Mouse (Mus musculus) neural tube, embryonic 15.5 days (tissue): ENCODE measurements at regions not wholly inside any gene's neighbourhood (a gene's known extent, or its start where the extent isn't known, plus 50 kb on each side); places are given as distances from the start of the nearest gene placed in this dataset.

Experiments
- ATAC-seq: fragments of 200-750 bp; cut with Nextera tagmentation; 2 replicates; pipeline ENCODE4 v1.8.0; 2017; ENCODE audit warnings: mild to moderate bottlenecking, moderate TSS enrichment, moderate library complexity; ENCODE audit not compliant: low FRiP score
- H3K27ac ChIP-seq: fragments of 300-500 bp; sonication (generic); replicated peaks from 2 replicates; pipeline ENCODE4 v1.5.1; 2015; ENCODE audit warnings: mild to moderate bottlenecking, inconsistent platforms
- H3K27me3 ChIP-seq: fragments of 300-500 bp; sonication (generic); replicated peaks from 2 replicates; pipeline ENCODE4 v1.6.1; 2015; ENCODE audit warnings: inconsistent platforms
- H3K36me3 ChIP-seq: fragments of 300-500 bp; sonication (generic); 2 replicates; pipeline ENCODE4 v1.6.1; 2015; ENCODE audit warnings: inconsistent platforms
- H3K4me1 ChIP-seq: fragments of 300-500 bp; sonication (generic); 2 replicates; pipeline ENCODE4 v1.6.1; 2015; ENCODE audit warnings: inconsistent platforms
- H3K4me2 ChIP-seq: fragments of 300-500 bp; sonication (generic); 2 replicates; pipeline ENCODE4 v1.6.1; 2015; ENCODE audit warnings: inconsistent platforms, mild to moderate bottlenecking, moderate library complexity
- H3K4me3 ChIP-seq: fragments of 300-500 bp; sonication (generic); replicated peaks from 2 replicates; pipeline ENCODE4 v1.5.1; 2015; ENCODE audit warnings: mild to moderate bottlenecking, inconsistent platforms
- H3K9ac ChIP-seq: fragments of 300-500 bp; sonication (generic); replicated peaks from 2 replicates; pipeline ENCODE4 v1.6.1; 2015; ENCODE audit warnings: mild to moderate bottlenecking, inconsistent platforms
- H3K9me3 ChIP-seq: fragments of 300-500 bp; sonication (generic); replicated peaks from 2 replicates; pipeline ENCODE4 v1.6.1; 2016; ENCODE audit warnings: inconsistent platforms
- WGBS: fragments of 180-500 bp; shearing (Covaris S2); methylation state at CpG from one replicate; pipeline ENCODE4 v1.1.7; 2015; ENCODE audit warnings: mixed read lengths; 5-methylcytosine and 5-hydroxymethylcytosine counted together

GRCm38 (mm10) chr4:153742241-153742640 is 214.8 kb upstream of the A430005L14Rik start:
- WGBS = 89% methylated on average over 10 of the region's 10 CpGs
- no peak overlapping the region for H3K27ac ChIP-seq

GRCm38 (mm10) chr4:153752791-153753190 is 204.2 kb upstream of the A430005L14Rik start:
- no peak overlapping the region for H3K27ac ChIP-seq

More at GRCm38 (mm10) chr4:153742241-153742640, 214.8 kb upstream of the A430005L14Rik start:
- Histone ChIP-seq H3K4me1 (peaks cover 26% of the 10 kb centered on the region), H3K4me2 (no peak overlapping the region), H3K9ac (no peak overlapping the region), H3K36me3 (no peaks in the 10 kb centered on the region), H3K9me3 (no peaks in the 10 kb centered on the region), H3K4me3 (no peak overlapping the region), H3K27me3 (no peaks in the 10 kb centered on the region)
- ATAC-seq = no peak

GRCm38 (mm10) chr4:153758323-153758722 is 198.7 kb upstream of the A430005L14Rik start:
- Histone ChIP-seq H3K4me1 (peaks cover 16% of the 10 kb centered on the region), H3K4me2 (no peak overlapping the region), H3K36me3 (no peaks in the 10 kb centered on the region), H3K27me3 (no peaks in the 10 kb centered on the region), H3K9ac (no peak overlapping the region), H3K27ac (no peak overlapping the region), H3K4me3 (no peak overlapping the region), H3K9me3 (no peaks in the 10 kb centered on the region)
- no peak for ATAC-seq
- WGBS = 90% methylated on average over 6 of the region's 6 CpGs

More at GRCm38 (mm10) chr4:153752791-153753190, 204.2 kb upstream of the A430005L14Rik start:
- Histone ChIP-seq H3K4me1 (peaks cover 4% of the 10 kb centered on the region; the same call in 1 of the 2 replicates), H3K9ac (no peak overlapping the region), H3K4me3 (no peak overlapping the region), H3K9me3 (no peaks in the 10 kb centered on the region), H3K4me2 (no peak overlapping the region), H3K36me3 (no peaks in the 10 kb centered on the region), H3K27me3 (no peaks in the 10 kb centered on the region)
- ATAC-seq = no peak
- 81% methylated on average over 6 of the region's 6 CpGs for WGBS

GRCm38 (mm10) chr4:153758781-153759180 is 198.3 kb upstream of the A430005L14Rik start:
- Histone ChIP-seq H3K4me1 (peaks cover 16% of the 10 kb centered on the region), H3K27ac (no peak overlapping the region), H3K36me3 (no peaks in the 10 kb centered on the region), H3K4me3 (no peak overlapping the region), H3K9me3 (no peaks in the 10 kb centered on the region), H3K4me2 (no peak overlapping the region), H3K9ac (no peak overlapping the region), H3K27me3 (no peaks in the 10 kb centered on the region)
- WGBS = 39% methylated on average over 8 of the region's 8 CpGs
- no peak for ATAC-seq

GRCm38 (mm10) chr4:153760934-153761333 is 196.1 kb upstream of the A430005L14Rik start:
- Histone ChIP-seq H3K27me3 (no peaks in the 10 kb centered on the region), H3K36me3 (no peaks in the 10 kb centered on the region), H3K4me3 (no peak overlapping the region), H3K9me3 (no peaks in the 10 kb centered on the region), H3K4me2 (no peak overlapping the region), H3K4me1 (peaks cover 16% of the 10 kb centered on the region), H3K9ac (no peak overlapping the region), H3K27ac (no peak overlapping the region)
- WGBS = 90% methylated on average over 4 of the region's 4 CpGs
- no peak for ATAC-seq

GRCm38 (mm10) chr4:153763413-153763812 is 193.6 kb upstream of the A430005L14Rik start:
- H3K27ac ChIP-seq = no peak overlapping the region
- peaks cover 13% of the 10 kb centered on the region for H3K4me1 ChIP-seq
- no peak overlapping the region for H3K9ac ChIP-seq
- H3K36me3 ChIP-seq = no peaks in the 10 kb centered on the region
- WGBS = 75% methylated on average over 10 of the region's 10 CpGs
- H3K4me3 ChIP-seq = no peak overlapping the region
- no peak overlapping the region for H3K4me2 ChIP-seq
- no peak for ATAC-seq
- H3K27me3 ChIP-seq = no peaks in the 10 kb centered on the region
- no peaks in the 10 kb centered on the region for H3K9me3 ChIP-seq

GRCm38 (mm10) chr4:153767713-153768112 is 189.3 kb upstream of the A430005L14Rik start:
- Histone ChIP-seq H3K4me1 (no peaks in the 10 kb centered on the region), H3K36me3 (no peaks in the 10 kb centered on the region), H3K9ac (no peak overlapping the region), H3K9me3 (no peaks in the 10 kb centered on the region), H3K4me3 (no peak overlapping the region), H3K4me2 (no peak overlapping the region), H3K27me3 (no peaks in the 10 kb centered on the region), H3K27ac (no peak overlapping the region)
- ATAC-seq = no peak
- 72% methylated on average over 9 of the region's 9 CpGs for WGBS

GRCm38 (mm10) chr4:153768350-153768749 is 188.7 kb upstream of the A430005L14Rik start:
- Histone ChIP-seq H3K36me3 (no peaks in the 10 kb centered on the region), H3K4me1 (no peaks in the 10 kb centered on the region), H3K9me3 (no peaks in the 10 kb centered on the region), H3K4me3 (no peak overlapping the region), H3K27me3 (no peaks in the 10 kb centered on the region), H3K27ac (no peak overlapping the region), H3K4me2 (no peak overlapping the region), H3K9ac (no peak overlapping the region)
- WGBS = 71% methylated on average over 3 of the region's 3 CpGs
- ATAC-seq = no peak

GRCm38 (mm10) chr4:153770675-153771074 is 186.4 kb upstream of the A430005L14Rik start:
- Histone ChIP-seq H3K9me3 (no peaks in the 10 kb centered on the region), H3K9ac (no peak overlapping the region), H3K4me3 (no peak overlapping the region), H3K36me3 (no peaks in the 10 kb centered on the region), H3K4me1 (no peaks in the 10 kb centered on the region), H3K27ac (no peak overlapping the region), H3K4me2 (no peak overlapping the region), H3K27me3 (no peaks in the 10 kb centered on the region)
- ATAC-seq = no peak
- WGBS = 87% methylated on average over 5 of the region's 5 CpGs

- no peak for ATAC-seq
- 79% methylated on average over 2 of the region's 2 CpGs for WGBS
Observed at GRCm38 (mm10) chr4:153780501-153780900, 176.5 kb upstream of the A430005L14Rik start.

GRCm38 (mm10) chr4:153781271-153781670 is 175.8 kb upstream of the A430005L14Rik start:
- no peak overlapping the region for H3K4me2 ChIP-seq
- no peak overlapping the region for H3K4me3 ChIP-seq
- no peak overlapping the region for H3K9ac ChIP-seq
- H3K4me1 ChIP-seq = no peaks in the 10 kb centered on the region
- no peak for ATAC-seq
- no peaks in the 10 kb centered on the region for H3K27me3 ChIP-seq
- 76% methylated on average over 7 of the region's 7 CpGs for WGBS
- H3K36me3 ChIP-seq = no peaks in the 10 kb centered on the region
- no peaks in the 10 kb centered on the region for H3K9me3 ChIP-seq
- H3K27ac ChIP-seq = no peak overlapping the region

More at GRCm38 (mm10) chr4:153780501-153780900, 176.5 kb upstream of the A430005L14Rik start:
- Histone ChIP-seq H3K9ac (no peak overlapping the region), H3K36me3 (no peaks in the 10 kb centered on the region), H3K9me3 (no peaks in the 10 kb centered on the region), H3K4me3 (no peak overlapping the region), H3K27ac (no peak overlapping the region), H3K4me2 (no peak overlapping the region), H3K4me1 (no peaks in the 10 kb centered on the region), H3K27me3 (no peaks in the 10 kb centered on the region)

GRCm38 (mm10) chr4:153781981-153782521 is 175.0 kb upstream of the A430005L14Rik start:
- H3K9me3 ChIP-seq = no peaks in the 10 kb centered on the region
- no peak overlapping the region for H3K9ac ChIP-seq
- H3K27me3 ChIP-seq = no peaks in the 10 kb centered on the region
- no peak overlapping the region for H3K27ac ChIP-seq
- no peak for ATAC-seq
- no peaks in the 10 kb centered on the region for H3K4me1 ChIP-seq
- H3K4me3 ChIP-seq = no peak overlapping the region
- 80% methylated on average over 10 of the region's 10 CpGs for WGBS
- no peak overlapping the region for H3K4me2 ChIP-seq
- H3K36me3 ChIP-seq = no peaks in the 10 kb centered on the region
